Mouse (Mus musculus) left cerebral cortex, adult 18-20 months (tissue): ENCODE data around the gene Caskin1. TPM values are rescaled to one million over a fixed set of nuclear protein-coding genes. Genes with fewer than 3 reads are reported as not detected.

Experiments
- DNase-seq, 2 experiments: peaks; one replicate each; pipeline ENCODE4 v3.0.0; 2021 to 2022; ENCODE audit warnings: low spot score in 2 of 2, mixed read lengths in 1 of 2
- total RNA-seq, 2 experiments: library from RNA; stranded (reverse); gene quantifications; 2 replicates each; pipeline ENCODE4 v1.2.3; 2021

The Caskin1 gene
- total RNA-seq, 2 experiments from 2014 or later, result 123 to 129 TPM

DNA sequence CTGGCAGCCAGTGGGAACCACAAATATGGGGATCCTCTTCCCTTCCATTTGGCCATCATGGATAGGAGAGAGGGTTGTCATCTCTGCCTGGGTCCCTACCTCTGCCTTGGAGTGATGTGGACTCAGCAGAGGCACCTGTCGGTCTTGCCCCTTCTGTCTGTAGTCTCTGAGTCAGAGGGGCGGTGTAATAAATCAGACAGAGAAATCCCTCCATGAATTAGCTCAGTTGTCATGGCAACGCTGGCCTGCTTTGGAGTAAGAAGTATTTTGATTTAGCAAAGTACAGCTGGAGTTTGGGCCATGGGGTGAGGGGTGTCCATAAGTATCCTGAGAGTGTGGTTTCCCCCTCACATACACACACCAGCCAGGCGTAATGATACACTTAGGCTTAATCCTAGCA lies 2.0 kb downstream of the Caskin1 start:
- DNase-seq, result peak in 1 of 2 experiments; percentile 32

DNA sequence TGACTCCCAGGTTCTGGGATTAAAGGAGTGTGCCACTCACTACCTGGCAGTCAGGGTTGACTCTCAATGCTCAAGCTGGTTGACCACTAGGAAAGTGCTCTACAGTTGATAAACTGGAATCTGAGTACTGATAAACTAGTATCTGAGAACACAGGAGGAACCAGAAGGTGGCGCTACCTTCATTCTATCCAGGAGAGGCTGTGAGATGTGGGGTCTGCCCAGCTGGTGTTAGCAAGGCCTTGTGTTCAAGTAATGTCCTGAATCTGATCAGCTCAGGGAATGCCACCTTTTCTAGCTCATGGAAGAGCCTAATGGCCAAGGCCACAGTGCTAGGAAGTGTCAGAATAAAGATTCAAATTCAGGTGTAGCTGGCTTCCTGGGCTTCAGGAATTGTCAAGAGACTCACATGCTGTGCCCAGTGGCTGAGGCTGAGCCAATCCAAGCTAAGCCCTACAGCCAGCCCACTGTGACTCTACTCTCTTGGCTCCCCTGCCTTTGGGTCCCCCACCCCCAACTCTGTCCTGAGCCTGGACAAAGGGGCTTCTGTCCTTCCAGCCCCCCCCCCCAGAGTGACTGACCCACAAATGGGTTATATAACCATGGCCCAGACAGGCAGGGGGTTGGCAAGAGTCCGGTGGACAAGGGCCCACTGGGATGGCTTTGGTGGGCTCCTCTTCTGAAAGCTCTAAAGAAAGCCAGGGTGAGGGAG lies 6.4 kb downstream of the Caskin1 start:
- DNase-seq, result peak; percentile 62 to 68

DNA sequence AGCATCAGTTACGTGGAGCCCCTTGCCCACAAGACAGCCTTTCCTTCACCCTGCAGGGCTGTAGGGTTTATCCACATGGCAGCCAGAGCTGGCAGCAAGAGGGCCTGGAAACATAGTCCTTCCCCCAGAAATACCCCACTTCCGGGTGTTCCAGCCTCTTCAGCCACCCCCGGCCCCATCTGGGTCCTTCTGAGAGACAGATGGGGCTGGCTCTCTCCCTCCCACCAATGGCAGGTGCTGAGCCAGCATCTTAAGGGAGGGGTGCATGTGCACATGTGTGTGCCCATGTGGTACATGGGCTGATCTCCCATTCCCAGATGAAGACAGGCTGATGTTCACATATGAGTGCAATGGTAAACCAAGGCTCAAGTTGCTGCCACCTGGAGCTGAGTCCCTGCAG lies 7.0 kb downstream of the Caskin1 start:
- peak; percentile 74 to 80 for DNase-seq

DNA sequence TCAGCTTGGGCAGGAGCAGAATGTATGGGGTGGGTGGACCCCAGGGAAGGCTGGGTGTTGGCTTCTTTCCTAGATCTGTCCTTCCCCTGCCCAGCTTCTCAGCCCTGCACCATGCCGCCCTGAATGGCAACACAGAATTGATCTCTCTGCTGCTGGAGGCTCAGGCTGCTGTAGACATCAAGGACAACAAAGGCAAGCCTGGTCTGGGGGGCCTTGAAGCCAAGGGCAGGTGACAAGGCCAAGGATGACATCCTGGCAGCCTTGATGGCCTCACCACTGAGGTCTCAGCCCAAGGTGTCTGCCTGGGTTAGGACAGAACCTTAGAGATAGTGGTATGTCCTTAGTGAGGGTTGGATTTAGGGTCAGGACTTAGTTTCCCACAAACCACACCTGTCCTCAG lies 7.6 kb downstream of the Caskin1 start:
- no peak for DNase-seq

DNA sequence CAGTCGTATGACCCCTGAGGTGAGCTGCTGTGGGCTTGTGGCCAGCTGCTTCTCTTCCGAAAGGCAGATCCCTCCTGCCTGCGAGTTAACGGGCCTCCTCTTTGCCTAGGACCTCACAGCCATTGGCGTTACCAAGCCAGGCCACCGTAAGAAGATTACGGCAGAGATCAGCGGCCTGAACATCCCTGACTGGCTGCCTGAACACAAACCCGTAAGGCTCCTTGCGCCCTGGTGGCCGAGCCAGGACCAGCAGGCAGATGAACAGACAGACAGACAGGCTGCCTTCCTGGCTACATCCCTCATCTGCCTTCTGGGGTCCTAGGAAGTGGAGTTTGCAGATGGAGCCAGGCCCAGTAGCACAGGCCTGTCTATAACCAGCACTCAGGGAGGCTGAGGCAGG lies 13.8 kb downstream of the Caskin1 start:
- no peak for DNase-seq

DNA sequence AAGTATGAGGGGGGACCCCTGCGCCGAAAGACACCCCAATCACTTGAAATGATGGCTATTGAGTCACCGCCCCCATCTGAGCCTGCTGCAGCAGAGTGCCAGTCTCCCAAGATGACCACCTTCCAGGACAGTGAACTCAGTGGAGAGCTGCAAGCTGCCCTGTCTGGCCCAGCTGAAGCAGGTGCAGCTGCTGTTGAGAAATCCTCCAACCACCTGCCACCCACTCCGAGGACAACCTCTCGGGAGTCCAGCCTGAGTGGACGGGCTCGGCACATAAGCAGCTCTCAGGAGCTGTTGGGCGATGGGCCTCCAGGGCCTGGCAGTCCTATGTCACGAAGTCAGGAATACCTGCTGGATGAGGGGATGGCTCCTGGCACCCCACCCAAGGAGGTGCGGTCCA lies 15.7 kb downstream of the Caskin1 start:
- DNase-seq, result no peak

DNA sequence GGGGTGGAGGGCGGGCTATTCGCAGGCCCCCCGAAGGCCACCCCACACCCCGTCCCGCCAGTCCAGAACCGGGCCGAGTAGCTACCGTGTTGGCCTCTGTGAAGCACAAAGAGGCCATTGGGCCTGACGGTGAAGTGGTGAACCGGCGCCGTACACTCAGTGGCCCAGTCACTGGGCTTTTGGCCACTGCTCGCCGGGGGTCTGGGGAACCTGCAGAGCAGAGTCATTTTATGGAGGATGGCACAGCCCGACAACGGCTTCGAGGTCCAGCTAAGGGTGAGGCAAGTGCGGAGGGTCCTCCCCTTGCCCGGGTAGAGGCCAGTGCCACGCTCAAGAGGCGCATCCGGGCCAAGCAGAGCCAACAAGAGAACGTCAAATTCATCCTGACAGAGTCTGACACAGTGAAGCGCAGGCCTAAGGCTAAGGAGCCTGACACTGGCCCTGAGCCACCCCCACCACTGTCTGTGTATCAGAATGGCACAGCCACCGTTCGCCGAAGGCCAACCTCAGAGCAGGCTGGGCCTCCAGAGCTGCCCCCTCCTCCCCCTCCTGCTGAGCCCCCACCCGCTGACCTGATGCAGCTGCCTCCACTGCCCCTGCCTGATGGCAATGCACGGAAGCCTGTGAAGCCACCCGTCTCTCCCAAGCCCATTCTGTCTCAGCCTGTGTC lies 17.0 kb downstream of the Caskin1 start:
- no peak for DNase-seq

DNA sequence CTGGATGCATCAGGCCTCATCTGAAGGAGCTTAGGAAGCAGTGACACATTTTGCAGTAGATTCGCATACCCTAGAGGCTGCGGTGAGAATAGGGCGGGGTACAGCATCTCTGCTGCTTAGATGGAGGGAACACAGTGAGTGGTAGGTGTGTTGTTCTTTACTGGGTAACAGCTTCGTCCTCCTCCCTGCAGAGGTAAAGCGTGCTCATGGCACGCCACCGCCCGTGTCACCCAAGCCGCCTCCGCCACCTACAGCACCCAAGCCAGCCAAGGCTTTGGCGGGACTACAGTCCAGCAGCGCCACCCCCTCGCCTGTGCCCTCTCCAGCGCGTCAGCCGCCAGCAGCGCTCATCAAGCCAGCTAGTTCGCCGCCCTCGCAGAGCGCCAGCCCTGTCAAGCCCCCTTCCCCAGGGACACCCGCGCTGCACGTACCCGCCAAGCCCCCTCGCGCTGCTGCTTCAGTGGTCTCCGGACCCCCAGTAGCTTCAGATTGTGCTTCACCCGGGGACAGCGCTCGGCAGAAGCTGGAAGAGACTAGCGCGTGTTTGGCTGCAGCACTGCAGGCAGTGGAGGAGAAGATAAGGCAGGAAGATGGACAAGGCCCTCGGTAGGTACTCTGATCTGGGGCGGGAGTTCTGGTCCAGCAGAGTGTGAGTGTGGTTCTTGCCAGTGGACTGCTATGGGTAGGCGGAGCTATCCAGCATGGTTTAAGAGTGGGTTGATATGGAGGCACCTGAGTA lies 18.1 kb downstream of the Caskin1 start:
- peak; percentile 74 to 82 for DNase-seq

DNA sequence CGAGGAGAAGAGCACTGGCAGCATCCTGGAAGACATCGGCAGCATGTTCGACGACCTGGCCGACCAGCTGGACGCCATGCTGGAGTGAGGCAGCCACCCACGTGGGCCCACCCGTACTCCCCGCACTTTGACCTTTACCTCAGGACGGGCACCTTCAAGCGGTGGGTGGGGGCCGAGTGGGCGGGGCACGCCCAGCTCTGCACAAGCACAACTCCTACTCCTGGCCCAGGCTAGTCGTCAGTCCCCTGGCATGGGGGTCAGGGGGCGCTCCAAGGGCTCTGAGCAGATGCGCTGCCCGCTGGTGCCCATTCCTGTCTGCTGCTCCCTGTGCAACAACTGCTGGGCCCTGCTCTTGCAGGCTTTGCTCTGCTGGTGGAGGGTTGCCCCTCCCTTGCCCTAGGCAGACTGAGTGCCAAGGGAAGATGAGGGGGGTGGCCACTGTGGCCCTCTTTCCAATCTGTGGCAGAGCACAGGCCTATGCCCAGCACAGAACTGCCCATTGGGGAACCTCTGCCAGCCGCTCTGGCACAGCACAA lies 18.8 kb downstream of the Caskin1 start:
- no peak for DNase-seq

DNA sequence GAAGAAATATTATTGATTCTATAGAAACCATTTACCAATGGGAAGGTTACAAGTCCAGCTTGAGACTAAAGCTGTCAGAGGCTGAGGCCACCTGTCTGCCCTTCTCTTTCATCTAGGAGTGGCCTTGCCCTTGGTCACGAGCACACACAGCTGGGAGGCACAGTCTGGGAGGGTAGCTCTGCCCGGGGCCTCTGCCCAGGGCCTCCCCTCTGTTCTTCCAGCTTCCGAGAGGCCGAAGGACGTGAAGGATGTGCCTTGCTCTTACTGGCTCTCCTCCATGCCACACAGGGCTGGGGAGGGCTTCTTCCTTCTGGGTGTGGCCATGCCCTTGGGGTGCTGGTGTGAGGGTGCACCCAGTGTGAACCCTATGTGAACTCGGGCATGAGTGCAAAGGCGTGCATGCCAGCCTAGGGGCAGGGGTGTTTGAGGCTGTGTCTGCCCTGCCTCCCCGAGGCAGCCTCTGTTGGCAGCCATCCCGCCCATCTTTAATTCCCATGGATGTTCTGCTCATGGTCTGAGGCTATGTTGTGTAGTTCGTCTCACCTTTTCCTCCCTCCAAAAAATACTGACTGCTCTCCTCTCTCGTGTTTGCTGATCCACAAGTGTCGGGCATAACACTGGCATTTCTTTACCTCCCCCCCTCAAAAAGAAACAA lies 19.5 kb downstream of the Caskin1 start:
- no peak for DNase-seq

DNA sequence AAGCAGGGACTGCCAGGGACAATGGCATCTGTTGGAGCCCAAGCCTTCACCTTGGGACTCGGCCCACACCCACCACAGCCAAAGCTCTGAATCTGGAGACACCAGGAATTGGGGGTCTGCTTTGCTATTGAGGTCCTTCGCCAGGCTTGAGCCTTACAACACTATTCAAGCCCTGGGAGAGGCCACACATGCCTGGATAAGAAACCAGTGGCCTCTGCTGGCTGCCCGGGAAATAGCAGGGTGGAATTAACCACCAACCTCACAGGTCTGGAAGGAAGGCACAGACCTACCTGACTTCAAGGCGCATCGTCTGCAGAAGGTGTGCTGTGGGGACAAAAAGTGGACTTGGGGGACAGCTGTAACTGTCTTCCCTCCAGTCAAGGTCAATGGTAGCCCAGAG lies 25.2 kb downstream of the Caskin1 start:
- peak; percentile 73 to 79 for DNase-seq

DNA sequence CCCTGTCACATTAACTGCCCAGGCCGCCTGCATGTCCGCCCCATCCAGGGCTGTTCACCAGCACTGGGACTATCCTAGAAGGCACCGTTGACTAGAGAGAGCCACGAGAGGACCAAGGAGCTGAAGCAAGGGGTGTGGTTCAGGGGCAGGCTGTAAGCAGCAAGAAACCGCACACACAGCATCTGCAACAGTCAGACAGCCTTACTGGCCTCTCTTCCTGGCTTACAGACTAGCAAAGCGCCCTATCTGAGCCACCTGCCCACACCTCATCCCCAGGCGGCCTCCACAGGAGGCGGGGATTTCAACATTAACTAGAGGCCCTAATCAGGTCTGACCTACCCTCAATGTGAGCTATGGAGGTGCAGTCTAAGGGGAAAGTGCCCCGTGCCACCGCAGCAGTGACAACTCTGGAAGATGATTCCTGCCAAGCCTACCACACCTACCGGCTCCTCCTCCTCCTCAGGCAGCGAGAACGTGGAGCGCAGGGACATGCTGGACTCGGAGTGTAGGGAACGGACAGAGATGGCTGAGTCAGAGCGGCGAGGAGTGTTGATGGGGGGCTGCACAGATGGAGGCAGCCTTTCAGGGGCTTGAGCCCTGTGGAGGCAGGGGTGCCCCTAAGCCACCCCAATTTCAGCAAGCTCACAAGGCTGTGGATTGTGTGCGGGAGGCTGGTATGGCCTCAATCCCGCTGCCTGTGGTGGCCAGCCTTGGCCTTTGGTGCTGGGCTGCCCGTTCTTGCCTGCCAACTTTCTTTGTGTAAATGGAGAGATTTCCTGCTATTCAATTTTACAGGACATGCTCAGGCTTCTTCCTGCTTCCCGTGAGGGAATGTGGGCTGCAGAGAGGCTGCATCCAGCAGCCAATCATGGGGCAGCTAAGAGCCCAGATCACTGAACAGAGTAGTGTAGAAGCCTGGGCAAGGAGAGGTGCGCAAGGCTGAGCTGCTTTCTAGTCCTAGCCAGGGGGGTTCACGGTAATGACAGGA lies 26.2 kb downstream of the Caskin1 start:
- no peak for DNase-seq

DNA sequence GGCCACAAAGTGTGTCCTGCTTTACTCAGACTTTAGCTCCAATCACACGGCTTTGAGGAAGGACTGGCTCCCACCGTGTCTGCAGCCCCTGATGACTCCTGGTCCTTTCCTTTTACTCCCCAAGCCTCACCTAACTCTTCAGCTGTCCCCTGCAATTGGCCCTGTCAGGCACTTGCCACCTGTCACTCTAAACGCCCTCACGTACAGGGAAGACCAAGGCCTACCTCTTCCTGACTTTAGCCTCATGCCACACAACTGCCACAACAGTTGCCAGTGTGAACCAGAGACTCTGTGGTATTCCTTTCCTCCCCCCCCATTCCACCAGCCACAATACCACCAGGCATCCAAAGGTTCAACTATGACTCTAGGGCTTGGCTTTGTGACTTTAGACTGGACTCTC lies 32.0 kb downstream of the Caskin1 start:
- DNase-seq, result no peak

DNA sequence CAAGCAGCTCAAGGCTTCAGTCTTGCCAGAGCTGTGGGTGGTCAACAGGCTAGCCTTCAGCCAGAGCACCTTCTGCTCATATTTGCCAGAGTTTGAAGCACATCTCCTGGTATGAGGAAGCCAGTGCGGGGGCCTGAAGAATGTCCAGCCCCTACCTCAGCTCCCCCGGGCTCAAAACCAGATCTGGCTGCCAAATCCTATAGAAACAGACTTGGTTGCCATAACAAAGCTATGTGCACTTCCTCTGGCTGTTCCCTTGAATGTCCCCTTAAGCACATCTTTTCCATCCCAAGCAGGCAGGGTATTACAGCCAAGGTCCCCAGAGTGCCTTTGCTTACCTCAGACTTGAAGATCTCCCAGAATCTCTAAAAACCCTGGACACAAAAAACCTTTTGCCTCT lies 36.3 kb downstream of the Caskin1 start:
- DNase-seq, result no peak

DNA sequence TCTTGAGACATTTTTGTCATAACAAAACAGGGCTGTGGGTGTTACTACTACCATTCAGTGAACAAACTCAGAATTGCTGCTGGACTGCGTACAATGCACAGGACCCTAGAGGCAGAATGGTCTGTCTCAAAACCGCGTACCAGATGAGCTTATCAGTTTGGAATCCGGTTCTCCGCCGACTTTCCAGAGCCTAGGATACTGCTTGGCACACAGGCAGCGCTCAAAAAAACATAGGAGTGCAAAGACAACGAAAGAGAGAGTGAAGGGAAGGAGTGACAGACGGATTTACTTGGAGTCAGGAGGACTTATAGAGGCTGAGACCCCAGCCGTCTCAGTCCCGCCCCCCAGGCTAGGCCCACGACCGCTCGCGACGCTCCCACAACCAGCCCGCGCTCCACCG lies 38.9 kb downstream of the Caskin1 start:
- no peak for DNase-seq

DNA sequence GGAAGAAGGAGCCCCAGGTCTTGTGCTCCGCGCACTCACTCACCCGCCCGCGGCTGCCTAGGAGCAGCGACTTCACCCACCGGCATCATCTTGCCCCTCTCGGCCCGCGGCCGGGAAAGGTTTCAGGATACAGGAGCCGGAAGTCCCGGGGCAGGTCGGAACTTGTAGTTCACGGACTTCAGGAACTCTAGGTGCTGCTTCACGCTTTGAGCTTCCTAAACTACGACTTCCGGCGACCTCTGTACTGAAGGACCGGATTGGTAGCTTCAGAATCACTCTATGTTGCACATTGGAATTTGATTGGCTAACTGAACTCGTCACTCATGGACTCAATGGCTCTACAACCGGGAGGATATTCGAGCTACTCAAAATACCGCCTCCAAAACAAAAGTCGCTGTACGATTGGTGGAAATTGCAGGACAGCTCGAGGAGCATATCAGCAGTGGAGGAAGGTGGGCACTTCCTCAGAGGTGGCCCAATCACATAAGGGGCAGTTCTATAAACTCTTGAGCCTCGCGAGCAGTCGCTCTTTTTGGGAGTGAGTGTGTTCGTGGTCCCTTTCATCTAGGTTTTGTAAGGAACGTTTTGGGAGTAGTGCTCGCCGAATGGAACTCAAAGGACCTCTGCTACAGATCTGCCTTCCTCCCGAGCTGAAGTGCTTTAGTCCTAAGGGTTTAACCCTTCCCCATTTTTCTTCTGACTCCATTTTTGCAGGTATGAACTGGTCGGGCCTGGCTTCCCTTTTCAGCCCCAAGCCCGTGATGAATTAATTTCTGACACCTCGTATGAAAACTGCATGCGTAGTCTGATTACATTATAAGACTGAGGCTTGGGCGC lies 39.5 kb downstream of the Caskin1 start, which contains the start of gene Traf7:
Traf7 (minus strand) TSS at position 216 of the 837 bp plus-strand sequence.
- peak; percentile 89 to 94 for DNase-seq

DNA sequence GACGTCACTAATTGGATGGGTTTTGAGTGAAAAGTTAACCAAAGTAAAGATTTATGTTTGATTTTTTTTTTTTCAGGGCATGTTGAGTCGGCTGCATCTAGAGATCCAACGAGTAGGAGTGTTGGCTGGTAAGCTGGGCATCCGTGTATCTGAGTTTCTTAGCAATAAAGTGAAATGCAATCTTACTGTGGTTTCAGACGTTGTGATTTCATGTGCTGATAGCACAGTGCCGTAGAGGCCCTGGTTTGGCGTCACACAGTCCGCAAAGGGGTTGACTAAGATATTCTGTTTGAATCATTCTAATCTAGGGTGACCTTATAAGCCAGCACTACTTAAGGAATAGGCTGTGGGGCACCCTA lies 40.1 kb downstream of the Caskin1 start:
- no peak for DNase-seq

DNA sequence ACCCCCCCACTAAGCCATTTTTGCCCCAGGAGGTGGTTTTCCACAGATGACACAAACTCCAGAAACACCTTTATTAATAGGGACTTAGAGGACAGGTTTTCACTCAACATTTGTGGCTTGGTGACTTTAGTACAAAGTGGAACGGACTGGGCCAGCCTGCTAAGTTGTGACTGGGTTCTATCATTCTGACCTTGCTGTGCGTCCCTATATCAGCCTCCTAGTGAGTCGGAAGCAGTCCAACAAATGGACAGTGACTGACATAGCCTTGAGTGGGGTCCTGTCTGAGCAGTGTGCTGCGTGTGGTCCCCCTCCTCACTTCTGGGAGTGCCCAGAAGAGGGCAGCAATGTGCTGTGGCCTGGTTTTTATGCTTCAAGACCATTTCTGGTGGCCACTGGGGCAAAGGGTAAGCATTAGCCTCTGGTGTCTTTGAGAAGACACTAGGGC lies 40.6 kb downstream of the Caskin1 start:
- no peak for DNase-seq

DNA sequence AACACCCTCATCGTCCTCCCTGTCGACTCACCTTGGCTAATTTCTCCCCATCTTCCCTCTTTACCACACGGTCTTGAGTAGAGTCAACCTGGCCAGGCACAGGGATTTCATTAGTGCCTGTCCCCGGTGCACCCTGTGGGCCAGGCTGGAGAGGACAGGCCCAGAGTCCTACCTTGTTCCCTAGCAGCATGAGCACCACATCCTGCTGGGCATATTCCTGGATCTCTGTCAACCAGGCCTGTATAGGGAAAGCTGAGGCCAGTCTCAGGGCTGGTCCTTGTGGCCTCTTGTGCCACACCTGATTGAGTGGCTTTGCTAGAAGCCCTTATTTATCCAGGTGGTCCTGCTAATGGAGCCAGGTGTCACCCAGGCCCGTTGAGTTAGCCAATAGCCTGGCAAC lies 41.5 kb downstream of the Caskin1 start:
- no peak for DNase-seq
